Mouse (Mus musculus): ENCODE data around the gene Olfr1404.

DNA sequence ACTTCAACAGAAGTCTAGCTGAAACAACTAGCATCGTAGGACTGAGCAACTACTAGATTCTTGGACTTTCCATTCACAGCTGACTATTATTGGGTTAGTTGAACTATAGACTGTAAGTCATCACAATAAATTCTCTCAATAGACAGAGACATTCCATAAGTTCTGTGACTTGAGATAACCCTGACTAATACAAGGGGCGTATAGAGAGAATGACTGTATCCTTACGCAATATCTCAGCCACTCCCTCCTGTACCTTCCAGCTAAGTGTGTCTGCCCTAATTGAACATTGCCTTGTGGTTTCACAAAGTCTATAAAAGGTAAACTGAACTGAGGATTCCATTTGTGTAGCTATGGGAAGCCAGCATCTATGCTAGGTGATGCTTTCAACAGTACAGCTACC lies 37.7 kb downstream of the Olfr1404 start:
- no peak for TF ChIP-seq ZNF384 (IDR thresholded peaks at IDR 0.05; ENCODE audit: low read depth, low read length)
- TF ChIP-seq ZC3H11A (IDR thresholded peaks at IDR 0.05; ENCODE audit: borderline replicate concordance, low read depth, low read length) = no peak
- no peak for TF ChIP-seq HCFC1 (IDR thresholded peaks at IDR 0.05; ENCODE audit: borderline replicate concordance, insufficient read depth, low read length)
